Mouse (Mus musculus): ENCODE results near the gene Cop1. TPM values are rescaled to one million over a fixed set of nuclear protein-coding genes. Genes with fewer than 3 reads are reported as not detected.

Cop1 gene
- total RNA-seq (2021): 100 to 1,000 TPM; 122 to 126 TPM
- long read RNA-seq, full-length matches to known transcripts: 25 of 51 reads
- long read RNA-seq, partial matches to known transcripts: 3 of 51 reads
- long read RNA-seq, other reads (novel, unspliced or antisense): 23 of 51 reads

DNA sequence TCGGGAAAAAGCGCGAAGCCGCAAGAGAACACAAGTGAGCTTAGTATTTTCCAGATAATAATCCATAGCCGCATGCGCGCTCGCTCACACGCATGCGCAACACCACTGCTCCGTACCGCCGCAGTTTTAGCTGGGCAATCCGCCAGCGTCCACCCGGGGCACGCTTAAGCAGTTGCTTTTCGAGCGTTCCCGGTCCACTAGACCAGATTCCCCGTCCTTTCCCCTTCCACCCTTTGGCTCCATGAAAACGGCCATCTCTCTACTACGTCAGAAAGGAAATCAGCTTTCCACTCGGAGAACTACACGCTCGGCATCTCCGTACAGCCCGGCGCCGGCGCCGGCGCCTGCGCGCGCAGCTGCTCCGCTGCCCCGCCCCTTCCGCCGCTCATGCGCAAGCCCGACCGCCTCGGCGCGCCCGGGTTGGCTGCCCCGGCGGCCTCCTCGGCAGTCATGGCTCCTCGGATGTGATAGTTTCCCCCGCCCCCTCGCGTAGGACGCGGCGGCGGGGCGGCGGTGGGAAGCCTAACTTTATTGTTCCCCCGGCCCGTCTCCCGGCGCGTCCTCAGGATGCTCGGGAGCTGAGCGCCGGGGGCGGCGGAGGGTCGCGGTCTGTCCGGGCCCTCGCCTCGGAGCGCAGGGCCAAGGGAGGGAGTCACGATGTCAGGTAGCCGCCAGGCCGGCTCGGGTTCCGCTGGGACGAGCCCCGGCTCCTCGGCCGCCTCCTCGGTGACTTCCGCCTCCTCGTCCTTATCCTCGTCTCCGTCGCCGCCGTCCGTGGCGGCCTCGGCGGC is at the start of gene Cop1:
Cop1 (plus strand) TSS at position 540 of the 791 bp plus-strand sequence.
- DNase-seq (ENCODE audit: low spot score in 2 of 2): peak; percentile 92 to 94

GRCm38 (mm10) chr1:159186741-159187140 is 45.4 kb upstream of the Cop1 start:
- no peak for DNase-seq (ENCODE audit: low spot score in 2 of 2)

DNA sequence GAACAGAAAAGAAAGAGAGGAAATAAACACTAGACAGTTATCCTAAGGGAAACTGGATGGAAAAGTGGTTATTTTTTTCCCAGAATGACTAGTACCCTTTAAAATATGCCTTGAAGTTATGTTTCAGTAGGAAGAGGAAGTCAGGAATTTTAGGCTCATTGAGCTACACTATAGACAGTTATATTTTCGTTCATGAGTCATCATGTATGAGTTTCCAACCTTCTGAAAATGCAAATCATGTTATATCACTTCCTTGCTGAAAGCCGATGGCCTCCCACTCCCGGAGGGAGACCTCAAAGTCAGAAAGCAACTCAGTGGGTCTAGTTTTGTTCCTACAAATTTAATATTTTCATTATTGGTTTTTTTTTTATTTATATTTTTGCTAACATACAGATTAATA is 33.5 kb upstream of the Cop1 start:
- no peak for DNase-seq (ENCODE audit: low spot score in 2 of 2)

DNA sequence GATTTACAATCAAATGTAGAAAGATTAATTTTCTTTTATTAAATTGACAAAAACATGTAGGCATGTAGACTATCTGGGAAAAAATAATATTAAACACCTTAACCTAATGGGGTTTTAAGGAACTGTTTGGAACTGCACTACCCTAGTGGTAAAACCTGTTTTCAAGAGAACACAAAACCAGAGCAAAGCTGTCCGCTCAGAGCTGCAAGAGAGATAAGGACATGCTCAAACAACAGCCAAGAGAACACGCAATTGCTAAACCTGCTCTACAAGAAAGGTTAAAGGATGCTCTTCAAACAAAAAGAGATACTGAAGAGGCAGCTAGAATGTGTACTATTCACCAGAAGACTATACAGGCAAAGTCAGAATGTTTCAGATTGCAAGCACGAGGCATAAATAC is 32.5 kb upstream of the Cop1 start:
- no peak for DNase-seq (ENCODE audit: low spot score in 2 of 2)

GRCm38 (mm10) chr1:159201220-159201619 is 30.9 kb upstream of the Cop1 start:
- no peak for DNase-seq (ENCODE audit: low spot score in 2 of 2)

DNA sequence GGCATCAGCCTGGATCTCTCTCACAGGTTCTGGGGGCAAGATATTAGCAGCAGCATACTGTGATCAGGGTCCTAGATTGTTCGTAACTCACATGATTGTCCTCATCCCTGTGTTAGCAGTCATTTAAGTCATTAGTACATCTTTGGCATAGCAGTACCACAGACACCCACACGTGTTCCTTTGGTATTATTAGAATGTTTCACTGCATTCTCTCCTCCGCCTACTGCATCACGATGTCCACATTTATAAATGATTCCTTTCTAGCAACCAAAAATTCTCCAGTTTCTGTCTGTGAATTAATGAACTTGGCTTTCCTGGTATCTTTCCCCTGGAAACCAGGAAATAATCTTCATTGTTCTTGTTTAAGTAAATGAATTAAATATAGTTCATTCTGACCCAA is 20.4 kb upstream of the Cop1 start:
- DNase-seq (ENCODE audit: low spot score in 2 of 2): no peak

DNA sequence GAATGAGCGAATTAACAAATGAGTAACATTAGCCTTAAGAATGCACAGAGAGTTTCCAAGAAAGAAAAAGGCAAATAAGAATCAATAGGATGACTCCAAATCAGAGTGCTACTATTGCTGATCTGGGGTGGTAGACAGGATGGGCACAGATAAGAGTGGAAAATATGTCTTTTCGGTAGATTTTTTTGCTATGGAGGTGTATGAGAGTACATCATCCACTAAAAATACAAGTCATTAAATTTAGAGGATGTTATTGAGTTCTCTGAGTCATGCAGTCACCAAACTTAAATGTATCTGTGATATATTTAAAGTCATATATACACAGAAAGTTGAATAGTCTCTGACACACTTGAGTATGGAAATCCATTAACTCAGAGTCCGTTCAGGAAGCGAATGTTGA is 14.7 kb upstream of the Cop1 start:
- DNase-seq (ENCODE audit: low spot score in 2 of 2): no peak

DNA sequence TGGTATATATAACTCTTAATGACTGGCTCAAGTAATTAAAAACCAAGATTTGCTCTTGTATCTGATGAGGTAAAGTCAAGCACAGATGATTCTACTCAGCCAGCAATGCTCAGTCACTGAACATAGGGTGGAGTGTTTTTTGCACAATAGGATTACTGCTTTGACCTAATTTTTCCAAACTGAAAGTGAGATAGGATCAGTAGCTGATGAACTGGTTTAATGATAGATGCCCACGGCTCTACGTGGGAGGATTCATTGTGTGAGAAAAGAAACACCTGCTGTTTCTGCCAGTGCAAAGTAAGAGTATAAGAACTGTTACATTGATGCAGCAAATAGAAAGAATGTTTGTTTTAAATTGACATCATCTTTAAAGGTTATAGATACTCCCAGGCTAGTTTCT is 10.1 kb upstream of the Cop1 start:
- no peak for DNase-seq (ENCODE audit: low spot score in 2 of 2)

GRCm38 (mm10) chr1:159225064-159225824 is 6.9 kb upstream of the Cop1 start:
- no peak for DNase-seq (ENCODE audit: low spot score in 2 of 2)

DNA sequence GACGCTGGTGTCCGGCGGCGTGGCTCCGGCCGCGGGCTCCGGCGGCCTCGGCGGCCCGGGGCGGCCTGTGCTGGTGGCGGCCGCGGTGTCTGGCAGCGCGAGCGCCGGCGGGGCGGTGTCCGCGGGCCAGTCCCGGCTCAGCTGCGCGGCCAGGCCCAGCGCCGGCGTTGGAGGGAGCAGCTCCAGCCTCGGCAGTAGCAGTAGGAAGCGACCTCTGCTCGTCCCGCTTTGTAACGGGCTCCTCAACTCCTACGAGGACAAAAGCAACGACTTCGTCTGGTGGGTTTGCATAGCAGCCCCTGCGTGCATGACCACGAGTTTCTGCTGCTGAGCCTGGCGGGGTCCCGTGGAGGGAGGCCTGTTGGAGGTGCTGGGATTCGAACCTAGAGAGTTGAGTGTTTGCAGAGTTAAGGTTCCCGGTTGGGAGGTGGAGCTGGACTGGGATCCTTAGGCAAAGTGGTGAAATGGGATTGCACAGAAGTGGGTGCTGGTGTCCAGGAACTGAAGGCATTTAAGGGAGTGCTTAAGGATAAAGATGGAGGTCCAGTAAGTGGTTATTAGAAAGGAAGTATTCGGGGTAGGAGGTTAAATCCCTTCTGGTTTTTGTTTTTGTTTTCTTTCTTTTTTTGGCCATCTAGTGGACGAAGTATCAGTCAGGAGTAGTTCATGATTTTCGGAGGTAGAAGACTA is 597 bp downstream of the Cop1 start:
- peak; percentile 37 to 52 for DNase-seq (ENCODE audit: low spot score in 2 of 2)

- DNase-seq (ENCODE audit: low spot score in 2 of 2): no peak
These were observed 1.3 kb downstream of the Cop1 start for GRCm38 (mm10) chr1:159233426-159233825.

- no peak for DNase-seq (ENCODE audit: low spot score in 2 of 2)
These were observed 2.4 kb downstream of the Cop1 start for GRCm38 (mm10) chr1:159234496-159234895.

DNA sequence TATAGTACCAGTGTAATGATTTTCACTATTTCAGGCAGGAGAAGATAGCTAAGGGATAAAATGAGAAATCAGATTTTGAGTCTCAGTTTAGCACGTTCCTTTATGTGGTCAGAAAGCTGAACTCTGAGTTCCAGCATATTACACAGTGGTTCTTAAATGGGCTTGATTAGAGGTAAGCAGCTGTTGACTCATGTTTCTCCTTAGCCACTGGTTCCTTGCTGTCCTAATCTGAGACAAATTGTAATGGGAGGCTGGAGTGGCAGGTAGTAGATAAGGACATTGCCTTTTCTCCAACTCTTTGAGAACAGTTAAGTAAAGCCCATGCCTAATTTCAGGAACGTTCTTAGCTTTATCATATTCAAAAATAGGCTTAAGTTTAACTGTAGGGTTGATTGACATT is 3.6 kb downstream of the Cop1 start:
- no peak for DNase-seq (ENCODE audit: low spot score in 2 of 2)

DNA sequence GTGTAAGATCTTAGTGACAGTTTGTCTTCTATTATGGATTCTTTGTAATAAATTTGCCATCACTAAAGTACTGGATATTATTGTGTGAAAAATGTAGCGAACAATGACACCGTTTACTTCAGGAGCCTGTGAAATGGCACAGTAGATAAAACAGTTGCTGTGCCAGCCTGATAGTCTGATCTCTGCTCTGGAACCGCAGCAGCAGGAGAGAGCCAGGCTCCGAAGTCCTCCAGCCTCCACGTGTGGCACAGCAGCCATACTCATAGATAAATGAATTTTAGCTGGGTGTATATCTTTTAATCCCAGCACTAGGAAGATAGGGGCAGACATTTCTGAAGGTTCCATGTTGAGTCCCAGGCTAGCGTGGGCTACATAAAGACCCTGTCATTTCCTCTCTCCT is 6.0 kb downstream of the Cop1 start:
- no peak for DNase-seq (ENCODE audit: low spot score in 2 of 2)

- DNase-seq (ENCODE audit: low spot score in 2 of 2): no peak
These were observed 18.2 kb downstream of the Cop1 start for GRCm38 (mm10) chr1:159250320-159250719.

DNA sequence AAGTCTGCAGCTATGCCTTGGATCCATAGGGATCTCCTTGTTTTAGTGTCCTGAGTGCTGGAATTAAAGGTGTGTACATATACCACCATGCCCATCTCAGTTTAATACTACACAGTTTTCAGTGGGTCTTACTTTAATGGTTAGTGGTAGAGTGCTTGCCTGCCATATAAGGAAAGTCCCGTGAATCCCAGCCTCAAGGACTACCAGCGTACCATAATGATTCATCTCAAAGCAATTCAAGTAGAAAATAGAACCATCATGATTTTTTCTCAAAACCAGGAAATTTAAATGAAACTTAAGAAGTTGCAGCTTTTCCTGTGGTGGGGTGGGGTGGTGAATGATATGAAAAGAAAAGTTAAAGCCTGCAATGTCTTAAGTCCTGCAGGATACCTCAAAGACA is 21.0 kb downstream of the Cop1 start:
- no peak for DNase-seq (ENCODE audit: low spot score in 2 of 2)

DNA sequence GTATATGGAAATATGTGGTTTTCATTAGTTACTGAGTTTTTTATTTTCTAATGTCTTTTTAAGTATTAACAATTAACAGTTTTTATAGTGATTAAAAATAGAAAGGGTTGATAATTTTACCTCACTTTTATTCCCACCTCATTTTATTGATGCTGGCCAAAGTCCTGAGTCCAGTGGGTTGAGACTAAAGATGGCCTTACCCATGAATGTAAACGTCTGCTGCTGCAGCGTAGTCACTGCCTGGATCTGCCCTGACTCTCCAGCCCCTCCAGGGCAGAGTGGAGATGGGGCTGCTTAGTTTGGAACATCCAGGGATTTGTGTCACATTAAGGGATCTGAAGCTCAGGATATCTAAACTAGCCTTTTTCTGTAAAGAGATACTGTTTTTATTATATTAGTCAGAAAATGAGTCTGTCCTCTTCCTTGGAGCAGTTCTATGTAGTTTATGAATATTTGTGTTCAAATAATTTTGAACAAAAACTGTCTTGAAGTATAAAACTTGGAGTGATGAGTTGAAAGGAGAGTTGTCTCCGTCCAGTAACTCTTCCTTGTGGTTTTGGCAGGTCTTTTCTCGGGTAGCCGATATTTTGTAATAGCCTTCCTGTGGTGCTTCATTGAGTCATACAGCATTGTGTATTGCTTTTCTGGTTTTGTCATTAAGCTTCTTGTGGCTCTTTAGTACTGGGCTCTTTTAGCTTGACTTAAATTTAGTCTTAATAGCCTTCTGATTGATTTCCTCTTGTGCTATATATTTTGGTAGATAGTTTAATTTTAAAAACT is 23.0 kb downstream of the Cop1 start:
- no peak for DNase-seq (ENCODE audit: low spot score in 2 of 2)

DNA sequence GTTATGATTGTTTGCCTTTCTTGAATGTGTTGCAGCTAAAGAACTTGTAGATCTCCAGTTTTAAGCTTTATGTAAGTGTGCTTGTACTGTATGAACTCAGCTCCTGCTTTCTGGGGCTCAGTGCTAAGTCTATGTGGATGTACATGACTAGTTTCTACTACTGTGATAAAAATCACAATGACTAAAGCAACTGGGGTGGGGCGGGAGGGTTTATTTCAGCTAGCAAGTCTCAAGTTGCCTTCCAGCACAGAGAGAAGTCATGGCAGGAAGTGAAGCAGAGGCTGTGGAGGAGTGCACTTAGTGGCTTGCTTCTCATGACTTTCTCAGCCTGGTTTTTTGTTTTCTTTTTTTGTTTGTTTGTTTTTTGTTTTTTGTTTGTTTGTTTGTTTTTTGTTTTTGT is 24.4 kb downstream of the Cop1 start:
- no peak for DNase-seq (ENCODE audit: low spot score in 2 of 2)

GRCm38 (mm10) chr1:159263820-159264219 is 31.7 kb downstream of the Cop1 start:
- no peak for DNase-seq (ENCODE audit: low spot score in 2 of 2)

- no peak for DNase-seq (ENCODE audit: low spot score in 2 of 2)
These were observed 48.0 kb downstream of the Cop1 start for GRCm38 (mm10) chr1:159280072-159280471.

GRCm38 (mm10) chr1:159281861-159282260 is 49.7 kb downstream of the Cop1 start:
- DNase-seq (ENCODE audit: low spot score in 2 of 2): no peak
